Mouse (Mus musculus) gastrocnemius, postnatal 25 days (tissue): ENCODE measurements around the gene Sgpl1. TPM values are rescaled to one million over a fixed set of nuclear protein-coding genes. Genes with fewer than 3 reads are reported as not detected.

Experiments
- DNase-seq: peaks from one replicate; pipeline ENCODE4 v3.0.0; 2022
- long read RNA-seq, 2 experiments: library from polyadenylated mRNA; stranded (forward); transcript quantifications; one replicate each; pipeline ENCODE4 v2.0.0; 2021
- total RNA-seq, 2 experiments: library from RNA; stranded (reverse); gene quantifications; 1 replicate in 1 of 2; 2 replicates in 1 of 2; pipeline ENCODE4 v1.2.3; 2021

Sgpl1 gene
- 1 to 10 TPM; 6.9 to 7.2 TPM for total RNA-seq
- long read RNA-seq, experiment 1, full-length matches to known transcripts, result 1 of 3 reads
- long read RNA-seq, experiment 1, partial matches to known transcripts, result 0 of 3 reads
- long read RNA-seq, experiment 1, other reads (novel, unspliced or antisense), result 2 of 3 reads
- long read RNA-seq, experiment 2, full-length matches to known transcripts, result 7 of 10 reads
- long read RNA-seq, experiment 2, partial matches to known transcripts, result 1 of 10 reads
- long read RNA-seq, experiment 2, other reads (novel, unspliced or antisense), result 2 of 10 reads

DNA sequence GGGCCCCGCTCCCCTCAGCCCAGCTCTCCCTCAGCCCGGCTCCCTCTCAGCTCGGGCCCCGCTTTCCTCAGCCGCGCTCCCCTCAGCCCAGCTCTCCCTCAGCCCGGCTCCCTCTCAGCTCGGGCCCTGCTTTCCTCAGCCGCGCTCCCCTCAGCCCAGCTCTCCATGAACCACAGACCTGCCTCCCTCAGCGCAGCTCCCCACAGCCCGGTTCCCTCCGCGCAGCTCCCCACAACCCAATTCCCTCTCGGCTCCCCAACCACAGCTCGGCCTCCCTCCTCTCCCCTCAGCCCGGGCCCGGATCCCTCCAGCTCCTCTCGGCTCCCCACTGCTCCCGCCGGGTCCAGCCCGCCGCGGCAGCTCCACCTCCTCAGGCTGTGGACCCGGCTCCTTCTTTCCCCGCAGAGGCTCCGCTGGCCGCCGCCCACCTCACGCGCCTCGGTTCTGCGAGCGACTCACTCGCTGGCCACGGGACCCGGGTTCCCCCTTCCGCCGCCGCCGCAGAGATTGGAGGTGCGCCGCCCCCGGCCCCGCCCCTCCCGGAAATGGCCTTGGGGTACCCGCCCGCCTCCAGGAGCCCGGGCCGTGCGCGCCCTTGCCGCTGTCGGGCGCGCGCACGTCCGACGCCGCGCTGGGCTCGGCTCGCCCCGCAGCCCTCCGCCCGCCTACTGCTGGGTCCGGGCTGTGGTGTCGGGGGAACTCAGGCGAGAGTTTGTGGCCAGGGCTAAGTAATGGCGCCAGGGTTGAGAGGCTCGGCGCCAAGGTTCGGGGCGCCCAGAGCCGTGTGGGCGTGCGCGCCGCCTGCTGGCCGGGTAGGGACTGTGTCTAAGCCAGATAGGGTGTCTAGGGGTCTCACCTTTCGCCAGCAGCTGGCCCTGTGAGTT is at the start of gene Sgpl1:
TSS of gene Sgpl1 (minus strand) at position 547 of the 884 bp plus-strand sequence.
- peak; percentile 93 for DNase-seq

DNA sequence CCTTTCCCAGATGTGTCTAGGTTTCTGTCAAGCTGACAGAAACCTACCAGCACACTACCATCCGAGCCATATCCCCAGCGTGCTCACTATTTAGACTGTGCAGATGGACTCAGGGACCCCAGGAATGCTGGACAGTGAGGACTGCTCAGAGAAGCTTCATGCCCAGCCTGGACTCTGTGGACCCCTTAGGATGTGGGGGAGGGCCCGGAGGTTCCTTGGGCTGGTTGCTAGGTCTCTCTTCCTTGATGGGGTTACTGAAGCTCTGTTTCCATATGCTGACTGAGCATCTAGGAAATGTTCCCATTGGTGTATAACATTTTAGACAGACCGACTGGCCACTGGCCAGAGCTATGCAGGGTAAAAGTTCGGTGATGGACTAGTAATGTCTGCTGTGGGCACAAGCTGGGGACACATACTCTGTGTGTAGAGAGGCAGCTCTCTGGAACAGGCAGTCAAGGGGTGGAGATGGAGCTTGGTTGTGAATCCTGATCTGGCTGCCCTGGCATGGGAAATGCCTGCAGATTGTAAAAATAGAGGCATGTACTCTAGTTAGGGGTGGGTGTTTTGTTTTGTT is 48.3 kb upstream of the Sgpl1 start:
- DNase-seq, result no peak

DNA sequence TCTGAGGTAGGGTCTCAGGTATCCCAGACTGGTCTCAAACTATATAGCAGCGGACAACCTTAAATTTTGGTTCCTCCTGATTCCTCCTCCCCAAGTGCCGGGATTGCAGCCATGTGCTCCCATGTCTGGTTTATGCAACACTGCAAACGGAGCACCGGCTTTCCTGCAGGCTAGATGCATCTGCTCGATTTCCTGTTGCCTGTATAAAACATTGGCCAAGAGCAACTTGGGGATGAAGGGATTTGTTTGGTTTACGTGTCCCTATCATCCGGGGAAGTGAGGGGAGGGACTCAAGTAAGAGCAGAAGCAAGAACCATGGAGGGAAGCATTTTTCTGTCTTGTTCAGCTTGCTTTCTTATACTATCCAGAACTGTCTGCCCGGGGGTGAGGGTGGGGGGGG is 47.7 kb upstream of the Sgpl1 start:
- DNase-seq, result no peak

DNA sequence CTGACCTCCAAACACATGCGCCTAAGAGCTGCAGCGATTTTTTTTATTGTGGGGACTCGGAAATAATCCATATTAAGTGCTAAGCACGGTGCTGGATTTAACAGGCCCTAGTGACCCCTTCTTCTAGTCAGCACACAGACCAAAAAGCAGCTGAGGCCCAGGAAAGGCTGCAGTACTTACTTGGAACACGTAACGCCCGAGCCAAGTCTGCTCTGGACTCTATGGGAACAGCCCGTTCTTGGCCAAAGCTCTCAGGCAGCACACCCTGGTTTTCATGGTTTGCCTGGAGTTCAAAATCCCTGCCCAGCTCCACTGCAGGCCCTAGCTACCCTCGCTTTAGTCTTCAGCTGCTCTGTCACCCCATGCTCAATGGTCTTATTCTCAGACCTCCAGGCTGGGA is 47.1 kb upstream of the Sgpl1 start:
- DNase-seq, result peak; percentile 65

DNA sequence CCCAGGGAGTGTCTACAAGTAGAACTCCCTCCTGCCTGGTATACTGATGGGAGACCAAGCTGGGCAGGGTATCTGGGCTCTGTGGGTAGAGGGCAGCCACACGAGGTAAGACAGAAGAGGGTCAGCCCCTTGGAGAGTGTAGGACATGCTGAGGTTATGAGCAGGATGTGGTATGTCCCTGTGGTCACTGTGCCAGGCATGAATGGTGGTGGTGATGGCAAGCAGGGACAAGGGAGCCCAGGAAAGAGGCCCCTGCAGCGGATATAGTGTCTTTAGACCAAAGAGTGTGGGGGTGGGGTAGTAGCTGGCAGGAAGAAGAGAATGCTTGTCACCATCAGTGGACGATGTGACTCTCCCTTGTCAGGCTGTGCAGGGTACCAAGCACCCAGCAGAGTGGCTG is 40.5 kb upstream of the Sgpl1 start:
- DNase-seq, result no peak

DNA sequence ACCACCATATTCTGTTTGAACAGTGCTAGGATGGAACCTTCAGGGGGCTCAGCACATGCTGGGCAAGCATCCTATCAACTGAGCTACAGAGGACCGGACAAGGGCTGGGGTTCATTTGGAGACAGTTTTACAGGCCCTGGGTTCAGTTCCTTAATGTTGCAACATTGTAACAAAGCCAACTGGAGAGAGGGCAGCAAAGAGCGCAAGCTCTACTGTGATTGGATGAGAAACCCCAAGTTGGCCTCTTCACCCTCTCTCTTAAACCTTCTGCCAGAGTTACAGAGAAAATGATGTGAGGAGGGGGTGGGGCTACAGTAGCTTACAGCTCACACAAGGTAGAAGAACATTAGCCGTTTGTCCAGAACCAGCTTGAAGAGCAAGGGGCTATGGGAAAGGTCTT is 39.5 kb upstream of the Sgpl1 start:
- no peak for DNase-seq

DNA sequence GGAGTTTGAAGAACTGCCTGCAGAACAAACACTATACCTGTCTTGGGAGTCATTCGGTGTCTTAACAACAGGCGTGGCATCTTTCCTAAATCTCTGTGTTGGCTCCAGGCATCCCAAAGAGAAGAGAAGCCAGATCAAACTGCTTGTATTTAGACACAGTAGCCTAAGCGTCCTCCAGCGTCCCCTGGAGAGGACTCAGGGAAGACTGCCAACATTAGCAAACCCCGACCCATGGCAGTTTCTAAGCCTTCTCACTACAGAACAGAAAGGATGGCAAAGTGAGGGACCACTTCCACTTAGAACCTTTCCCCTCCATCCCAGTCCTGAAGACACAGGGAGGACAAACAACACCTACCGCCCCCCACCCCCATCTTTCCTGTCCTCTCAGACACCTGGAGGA is 32.4 kb upstream of the Sgpl1 start:
- no peak for DNase-seq

DNA sequence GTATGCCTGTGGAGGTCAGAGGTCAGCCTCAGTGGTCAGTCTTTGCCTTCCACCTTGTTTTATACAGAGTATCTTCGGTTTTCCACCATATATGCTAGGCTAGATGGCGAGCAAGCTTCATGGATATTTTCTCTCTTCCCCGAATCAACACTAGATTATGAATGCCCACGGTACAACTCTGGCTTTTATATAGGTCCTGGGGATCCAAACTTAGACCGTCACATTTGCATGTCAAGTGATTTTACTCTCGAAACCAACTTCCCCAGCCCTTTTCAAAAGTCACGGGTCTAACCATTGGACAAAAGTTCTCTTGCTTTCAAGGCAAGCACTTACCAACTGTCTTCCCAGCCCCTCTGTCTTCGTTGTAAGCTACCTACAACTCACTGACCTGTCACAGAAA is 31.2 kb upstream of the Sgpl1 start:
- no peak for DNase-seq

DNA sequence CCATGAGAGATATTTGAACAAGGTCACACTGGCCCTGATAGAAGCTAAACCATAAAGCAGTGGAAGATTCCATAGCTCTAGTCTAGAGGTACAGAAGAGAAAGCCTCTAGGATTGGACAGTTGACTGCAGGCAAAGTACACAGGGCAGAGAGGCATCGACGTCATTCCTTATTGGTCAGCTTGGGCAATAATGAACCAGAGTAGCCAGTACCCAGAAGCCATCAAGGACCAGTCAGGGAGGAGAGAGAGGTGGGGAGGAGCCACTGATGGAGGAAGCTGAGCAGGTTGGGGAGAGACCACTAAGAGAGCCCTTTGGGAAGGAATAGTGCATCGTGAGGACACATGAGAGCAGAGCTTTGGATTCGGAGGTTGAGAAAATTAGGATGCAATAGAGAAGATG is 30.2 kb upstream of the Sgpl1 start:
- no peak for DNase-seq

DNA sequence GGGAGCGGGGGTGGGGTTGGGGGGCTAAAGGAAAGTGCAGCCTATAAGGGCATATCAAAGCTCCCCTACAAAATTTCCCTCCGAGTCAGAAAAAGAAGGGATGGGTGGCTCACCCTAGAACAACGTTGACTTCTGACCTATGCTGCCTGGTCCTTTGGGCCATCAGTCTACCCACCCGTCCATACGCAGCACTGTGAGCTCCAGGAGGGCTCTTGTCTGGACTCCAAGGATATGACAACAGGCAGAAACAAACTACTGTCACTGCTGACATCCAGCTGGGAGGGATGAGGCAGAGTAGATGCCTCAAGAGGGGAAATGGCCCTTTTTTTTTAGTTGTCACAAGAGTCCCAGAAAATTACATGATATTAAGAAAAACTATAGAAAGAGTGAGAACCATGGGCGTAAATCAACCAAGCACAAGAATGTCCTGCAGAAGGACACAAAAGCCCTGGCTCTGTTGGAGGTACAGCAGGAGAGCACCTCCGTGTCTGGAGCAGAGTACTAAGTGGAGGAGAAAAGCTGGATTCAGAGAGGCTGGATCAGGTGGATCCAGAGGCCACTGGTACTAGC is 28.8 kb upstream of the Sgpl1 start:
- DNase-seq, result no peak

DNA sequence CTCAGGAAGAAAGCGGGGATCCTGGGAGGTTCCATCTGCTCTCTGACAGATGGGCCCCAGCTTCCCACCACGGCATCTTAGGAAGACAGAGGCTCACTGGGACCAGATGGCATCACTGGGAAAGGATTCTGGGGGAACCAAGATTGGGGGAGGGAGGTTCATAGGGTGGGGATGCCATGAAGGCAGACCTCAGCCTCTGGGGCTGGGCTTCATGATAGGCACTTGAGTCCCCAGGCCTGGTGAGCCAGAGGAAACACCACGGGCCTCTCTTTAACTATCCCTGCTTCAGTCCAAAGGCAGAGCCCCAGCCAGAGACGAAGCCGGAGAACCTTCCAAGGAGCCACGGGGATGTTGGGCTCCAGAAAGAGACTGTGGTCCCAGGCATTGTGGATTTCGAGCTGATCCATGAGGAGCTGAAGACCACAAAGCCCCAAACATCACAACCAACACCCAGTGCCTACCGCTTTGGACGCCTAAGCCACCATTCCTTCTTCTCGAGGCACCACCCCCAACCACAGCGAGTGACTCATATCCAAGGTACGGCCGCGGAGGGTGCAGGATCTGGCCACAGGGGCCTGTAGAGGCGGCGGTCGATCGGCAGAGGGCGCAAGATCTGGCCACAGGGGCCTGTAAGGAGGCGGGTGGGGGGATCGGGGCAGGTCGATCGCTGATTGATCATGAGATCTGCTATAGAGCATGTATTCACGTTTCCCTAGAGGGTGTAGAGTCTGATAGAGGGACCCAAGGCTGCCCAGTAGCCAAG is 28.1 kb upstream of the Sgpl1 start:
- DNase-seq, result no peak

DNA sequence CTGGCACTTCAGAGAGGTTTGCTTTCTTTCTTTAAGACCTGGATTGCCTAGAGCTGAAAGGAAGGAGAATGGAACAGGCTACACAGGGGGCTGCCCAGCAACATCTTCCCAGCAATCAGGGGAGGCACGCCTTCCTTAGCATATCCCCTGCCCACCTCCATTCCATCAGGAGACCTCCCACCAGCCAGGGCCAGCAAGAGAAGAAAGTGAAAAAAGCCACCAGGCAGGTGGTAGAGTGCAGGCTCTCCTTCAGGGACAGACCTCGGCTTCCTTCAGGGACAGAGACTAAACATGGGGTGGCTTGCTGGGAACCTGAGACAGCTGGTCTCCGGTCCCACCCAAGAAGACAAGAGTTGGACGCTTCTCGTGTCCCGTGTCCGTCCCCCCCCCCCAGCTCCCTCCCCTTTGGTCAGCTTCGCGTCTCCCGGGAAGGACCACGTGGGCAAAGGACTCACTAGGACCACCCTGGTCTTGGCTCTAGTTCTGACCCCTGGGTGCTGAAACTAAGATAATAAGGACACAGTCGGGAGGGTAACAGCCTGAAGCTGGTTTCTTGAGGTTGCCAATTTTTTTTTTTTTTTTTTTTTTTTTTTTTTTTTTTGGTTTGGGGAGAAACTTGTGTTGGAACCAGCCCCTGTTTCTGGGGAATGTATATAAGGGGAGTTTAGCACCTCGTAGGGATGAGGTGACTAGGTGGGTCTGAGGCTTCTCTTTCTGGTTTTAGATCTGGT is 27.4 kb upstream of the Sgpl1 start:
- no peak for DNase-seq

DNA sequence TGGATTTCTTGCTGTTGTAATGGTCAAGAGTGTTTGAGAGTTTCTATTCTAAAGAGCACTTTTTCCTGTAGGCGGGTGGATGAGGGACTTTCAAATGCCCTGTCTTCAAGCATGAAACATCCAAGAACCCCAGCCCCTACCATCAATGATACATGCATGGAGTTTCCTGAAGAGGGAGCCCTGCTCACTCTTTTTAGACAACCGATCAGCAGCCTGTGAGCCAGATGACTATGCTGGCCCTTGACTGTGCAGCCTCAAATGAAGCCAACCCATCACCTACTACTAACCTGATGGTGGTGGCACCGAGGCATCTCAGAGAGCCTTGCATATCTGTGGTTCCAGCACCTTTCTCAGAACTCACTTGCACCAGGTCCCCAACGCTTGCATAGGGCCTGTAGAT is 25.0 kb upstream of the Sgpl1 start:
- DNase-seq, result no peak

DNA sequence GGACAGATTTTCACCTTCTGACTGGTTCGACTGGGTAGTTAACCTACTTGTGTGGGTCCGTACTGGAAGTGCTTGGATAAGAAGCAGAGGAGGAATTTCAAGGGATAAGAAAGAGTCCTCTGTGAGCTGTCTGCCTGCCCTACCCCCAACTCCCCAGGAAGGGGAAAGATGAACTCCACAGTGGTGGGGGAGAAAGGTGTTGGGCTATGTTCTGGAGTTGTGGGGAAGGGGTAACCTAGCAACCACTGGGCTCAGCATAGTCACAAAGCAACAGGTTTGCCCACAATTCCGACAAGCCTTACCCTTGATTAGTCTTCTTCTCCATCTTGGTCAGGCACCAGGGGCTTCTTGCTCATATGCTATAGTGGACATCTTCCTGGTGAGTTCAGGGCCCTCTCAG is 24.2 kb upstream of the Sgpl1 start, which contains the start of gene Tbata:
TSS of gene Tbata (plus strand) at position 301 of the 400 bp plus-strand sequence.
- no peak for DNase-seq

DNA sequence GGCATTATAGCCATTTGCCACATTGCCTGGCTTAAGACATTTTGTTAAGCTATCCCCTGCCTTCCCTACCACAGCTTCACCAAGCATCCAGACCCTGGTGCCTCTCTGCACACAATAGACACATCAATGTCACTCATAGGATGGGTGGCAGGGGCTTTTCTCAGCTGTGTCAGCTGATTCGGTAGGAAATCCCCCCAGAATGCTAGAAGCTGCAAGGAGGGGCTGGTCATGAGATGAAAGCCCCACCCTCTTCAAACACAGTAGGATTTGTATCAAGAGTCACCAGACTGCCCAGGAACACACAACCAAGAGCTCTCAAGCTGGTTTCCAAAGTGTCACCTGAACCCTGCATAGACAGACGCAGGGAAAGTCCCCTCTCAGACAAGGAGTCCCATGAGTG is 20.9 kb upstream of the Sgpl1 start:
- DNase-seq, result no peak

DNA sequence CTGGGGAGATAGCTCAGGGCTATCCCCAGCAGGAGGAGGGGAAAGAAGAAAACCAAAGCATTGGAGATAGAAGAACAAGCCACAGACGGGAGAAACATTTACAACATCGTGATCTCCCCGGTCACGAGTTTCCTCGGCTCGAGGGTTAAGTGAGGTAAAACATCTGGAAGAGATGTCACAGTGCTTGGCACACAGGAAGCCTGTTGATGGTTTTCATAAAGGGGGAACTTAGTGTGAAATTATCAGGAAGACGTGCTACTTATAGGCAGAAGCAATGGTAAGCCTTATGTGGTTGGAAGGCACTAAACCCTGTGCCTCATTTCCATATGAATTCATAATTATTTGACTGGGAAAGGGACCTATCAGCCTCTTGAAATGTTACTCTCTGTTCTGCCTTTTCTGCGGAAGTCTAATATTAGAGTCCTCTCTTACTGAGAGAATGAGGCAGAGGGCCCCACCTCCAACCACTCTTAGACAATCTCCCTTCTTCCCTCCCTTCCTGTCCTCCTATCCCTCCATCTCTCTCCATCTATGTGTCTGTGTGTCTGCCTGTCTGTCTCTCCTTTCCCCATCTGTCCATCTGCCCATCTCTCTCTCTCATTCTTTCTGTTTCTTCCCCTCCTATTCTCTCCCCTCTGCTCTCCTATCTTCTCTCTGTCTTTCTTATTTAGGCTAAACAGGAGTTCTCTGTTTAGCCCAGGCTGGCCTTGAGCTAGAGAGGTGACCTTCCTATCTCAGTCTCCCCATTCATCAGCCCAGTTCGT is 20.0 kb upstream of the Sgpl1 start:
- DNase-seq, result no peak

DNA sequence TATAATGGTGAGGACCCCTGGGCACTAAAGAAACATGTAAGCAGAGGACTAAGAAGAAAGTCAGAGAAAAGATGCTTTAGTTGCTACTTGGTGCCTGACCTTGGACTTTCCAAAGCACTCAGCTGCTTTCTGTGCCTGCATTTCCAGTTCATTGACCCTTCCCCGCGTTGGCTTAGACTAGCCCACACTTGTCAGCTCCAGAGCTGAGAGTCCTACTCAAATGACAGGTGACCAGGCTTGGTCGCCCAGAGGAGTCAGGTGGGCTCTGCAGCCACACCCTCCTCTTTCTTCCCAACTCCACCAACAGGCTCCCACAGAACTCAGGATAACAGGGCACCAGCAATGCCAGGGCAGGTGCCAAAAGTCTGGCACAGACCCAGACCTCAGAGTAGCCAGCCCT is 14.9 kb upstream of the Sgpl1 start:
- no peak for DNase-seq

DNA sequence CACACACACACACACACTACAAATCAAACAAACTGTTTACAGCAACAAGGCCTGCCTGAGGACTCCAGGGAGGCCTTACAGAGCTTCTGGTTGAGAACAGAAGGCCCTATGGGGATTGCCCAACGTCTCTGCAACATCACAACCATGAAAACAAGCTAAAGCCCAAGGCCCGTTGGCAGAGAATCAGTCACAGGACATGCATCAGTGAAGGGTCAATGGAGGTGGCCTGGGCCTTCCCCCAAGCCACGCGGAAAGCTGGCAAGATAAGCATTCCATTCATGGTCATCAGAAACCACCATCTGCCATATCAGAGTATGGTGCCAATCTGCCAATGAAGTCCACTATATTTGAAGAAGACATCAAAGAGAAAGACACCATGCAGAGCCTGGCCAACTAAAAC is 13.2 kb upstream of the Sgpl1 start:
- DNase-seq, result no peak

DNA sequence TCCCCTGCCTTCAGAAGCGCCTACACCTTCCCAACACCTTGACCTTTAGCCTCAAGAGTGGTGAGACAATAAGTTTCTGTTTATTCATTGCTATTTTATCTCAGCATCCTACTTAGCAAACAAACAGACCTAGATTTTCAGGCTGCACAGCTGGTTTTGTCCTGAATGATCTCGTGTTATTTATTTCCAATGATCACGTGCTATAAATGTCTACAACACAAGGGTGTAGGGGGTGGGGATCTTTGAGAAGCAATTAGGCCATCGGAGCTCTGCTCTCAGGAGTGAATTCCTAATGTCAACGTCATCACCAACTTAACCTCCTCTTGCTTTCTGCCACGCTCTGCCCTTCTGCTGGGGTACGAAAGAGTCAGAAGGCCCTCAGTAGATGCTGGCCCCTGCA is 12.6 kb upstream of the Sgpl1 start:
- DNase-seq, result no peak

DNA sequence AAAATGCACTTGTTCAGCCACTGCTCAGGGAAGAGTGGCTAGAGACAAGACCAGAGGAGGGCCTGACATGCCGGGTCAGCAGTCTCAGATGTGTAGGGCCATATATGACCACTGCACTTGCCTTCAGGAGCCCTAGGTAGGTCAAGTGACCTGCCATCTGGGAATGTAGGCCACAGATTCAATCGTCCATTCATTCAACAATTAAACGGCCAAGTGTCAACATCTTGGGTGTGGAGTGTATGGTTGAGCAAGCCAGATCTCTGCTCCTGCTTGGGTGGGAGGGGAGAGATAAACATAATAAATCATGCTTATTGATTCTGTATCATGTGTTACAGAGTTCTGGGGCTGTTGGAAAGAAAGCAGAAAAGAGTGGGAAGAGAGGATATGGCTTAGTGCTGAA is 11.1 kb upstream of the Sgpl1 start:
- DNase-seq, result no peak

DNA sequence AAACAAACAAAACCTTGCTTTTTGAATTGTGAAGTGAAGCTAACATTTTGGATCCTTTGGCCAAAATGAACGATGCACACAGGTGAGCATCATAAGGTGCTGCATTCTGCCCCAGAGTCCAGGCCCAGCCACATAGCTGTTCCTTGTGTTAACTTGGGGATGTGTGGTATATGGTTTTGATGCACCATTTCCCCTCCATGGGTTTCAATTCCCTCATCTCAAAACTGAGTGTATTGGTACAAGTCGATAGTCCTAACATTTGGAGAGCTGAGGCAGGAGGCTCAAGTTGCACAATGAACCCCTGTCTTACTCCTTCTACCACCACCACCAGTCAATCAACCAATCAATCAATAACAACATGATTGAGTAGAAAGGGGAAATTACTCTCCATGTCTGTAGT is 8.9 kb upstream of the Sgpl1 start:
- DNase-seq, result no peak
